Mouse (Mus musculus): ENCODE data around the gene Npas3. TPM values are rescaled to one million over a fixed set of nuclear protein-coding genes. Genes with fewer than 3 reads are reported as not detected.

Npas3 gene
- total and polyA plus RNA-seq, 3 experiments: 0.02 to 0.64 (median 0.10) TPM

- WGBS: 73% methylated on average over 3 of the region's 3 CpGs
- intact Hi-C loops (cut with DNase I): no loop called here
Measured at GRCm38 (mm10) chr12:54052939-54053338, 804.5 kb downstream of the Npas3 start.

GRCm38 (mm10) chr12:54053598-54053997 lies 805.1 kb downstream of the Npas3 start:
- H3K79me2 ChIP-seq (replicated peaks; ENCODE audit: control insufficient read depth, insufficient read depth, low read length): no peaks in the 10 kb centered on the region
- H3K27me3 ChIP-seq (ENCODE audit: control insufficient read depth, insufficient read depth, low read length): no peaks in the 10 kb centered on the region
- H3K27ac ChIP-seq: no peak overlapping the region
- DNase-seq: no peak
- intact Hi-C loops (cut with DNase I): no loop called here
- no peak overlapping the region for H3K9ac ChIP-seq (ENCODE audit: low read depth, low read length)
- H3K36me3 ChIP-seq (ENCODE audit: control insufficient read depth, insufficient read depth, low read length): no peaks in the 10 kb centered on the region
- H3K4me3 ChIP-seq: no peak overlapping the region
- TF ChIP-seq CTCF (IDR thresholded peaks at IDR 0.05) (no peak), POLR2A (IDR thresholded peaks at IDR 0.05; ENCODE audit: insufficient read depth, low read depth, low read length) (no peak), EP300 (IDR thresholded peaks at IDR 0.05; ENCODE audit: insufficient read depth, low read depth, low read length) (no peak)
- WGBS: 88% methylated on average over 6 of the region's 6 CpGs
- no peaks in the 10 kb centered on the region for H3K4me1 ChIP-seq (ENCODE audit: control insufficient read depth, insufficient read depth, low read length)

More at GRCm38 (mm10) chr12:54052939-54053338, 804.5 kb downstream of the Npas3 start:
- H3K9ac ChIP-seq (ENCODE audit: low read depth, low read length): no peak overlapping the region
- no peak for TF ChIP-seq CTCF (IDR thresholded peaks at IDR 0.05)
- TF ChIP-seq EP300 (IDR thresholded peaks at IDR 0.05; ENCODE audit: insufficient read depth, low read depth, low read length): no peak
- no peak for TF ChIP-seq POLR2A (IDR thresholded peaks at IDR 0.05; ENCODE audit: insufficient read depth, low read depth, low read length)
- H3K4me3 ChIP-seq: no peak overlapping the region
- H3K27me3 ChIP-seq (ENCODE audit: control insufficient read depth, insufficient read depth, low read length): no peaks in the 10 kb centered on the region
- no peak overlapping the region for H3K27ac ChIP-seq
- H3K4me1 ChIP-seq (ENCODE audit: control insufficient read depth, insufficient read depth, low read length): no peaks in the 10 kb centered on the region
- no peak for DNase-seq
- no peaks in the 10 kb centered on the region for H3K36me3 ChIP-seq (ENCODE audit: control insufficient read depth, insufficient read depth, low read length)
- H3K79me2 ChIP-seq (replicated peaks; ENCODE audit: control insufficient read depth, insufficient read depth, low read length): no peaks in the 10 kb centered on the region

- DNase-seq: peak; percentile 45 to 74
- Histone ChIP-seq H3K36me3 (ENCODE audit: control insufficient read depth, insufficient read depth, low read length) (no peaks in the 10 kb centered on the region), H3K4me3 (no peak overlapping the region), H3K79me2 (replicated peaks; ENCODE audit: control insufficient read depth, insufficient read depth, low read length) (no peaks in the 10 kb centered on the region), H3K27me3 (ENCODE audit: control insufficient read depth, insufficient read depth, low read length) (no peaks in the 10 kb centered on the region), H3K9ac (ENCODE audit: low read depth, low read length) (no peak overlapping the region), H3K4me1 (ENCODE audit: control insufficient read depth, insufficient read depth, low read length) (no peaks in the 10 kb centered on the region), H3K27ac (no peak overlapping the region)
- intact Hi-C loops (cut with DNase I): loop anchor here (2.0 kb wide), 1 partner anchor 1150 kb away; no protein-coding TSS in a partner anchor
- TF ChIP-seq CTCF (IDR thresholded peaks at IDR 0.05) (peak; percentile 97; the same call in 1 of the 2 replicates), EP300 (IDR thresholded peaks at IDR 0.05; ENCODE audit: insufficient read depth, low read depth, low read length) (no peak)
- 16% methylated on average over 8 of the region's 8 CpGs for WGBS
Measured at GRCm38 (mm10) chr12:54060732-54061131, 812.3 kb downstream of the Npas3 start.

GRCm38 (mm10) chr12:54061168-54061567 lies 812.7 kb downstream of the Npas3 start:
- no peaks in the 10 kb centered on the region for H3K4me1 ChIP-seq (ENCODE audit: control insufficient read depth, insufficient read depth, low read length)
- no peak for DNase-seq
- 53% methylated on average over 6 of the region's 6 CpGs for WGBS
- intact Hi-C loops (cut with DNase I): loop anchor here (2.0 kb wide), 1 partner anchor 1150 kb away; no protein-coding TSS in a partner anchor
- no peaks in the 10 kb centered on the region for H3K36me3 ChIP-seq (ENCODE audit: control insufficient read depth, insufficient read depth, low read length)
- TF ChIP-seq EP300 (IDR thresholded peaks at IDR 0.05; ENCODE audit: insufficient read depth, low read depth, low read length): no peak
- no peak for TF ChIP-seq POLR2A (IDR thresholded peaks at IDR 0.05; ENCODE audit: insufficient read depth, low read depth, low read length)
- no peak for TF ChIP-seq CTCF (IDR thresholded peaks at IDR 0.05)
- no peak overlapping the region for H3K9ac ChIP-seq (ENCODE audit: low read depth, low read length)
- H3K79me2 ChIP-seq (replicated peaks; ENCODE audit: control insufficient read depth, insufficient read depth, low read length): no peaks in the 10 kb centered on the region
- no peak overlapping the region for H3K4me3 ChIP-seq
- no peak overlapping the region for H3K27ac ChIP-seq
- no peaks in the 10 kb centered on the region for H3K27me3 ChIP-seq (ENCODE audit: control insufficient read depth, insufficient read depth, low read length)

GRCm38 (mm10) chr12:54064986-54065385 lies 816.5 kb downstream of the Npas3 start:
- Histone ChIP-seq H3K9ac (ENCODE audit: low read depth, low read length) (no peak overlapping the region), H3K36me3 (ENCODE audit: control insufficient read depth, insufficient read depth, low read length) (no peaks in the 10 kb centered on the region), H3K27me3 (ENCODE audit: control insufficient read depth, insufficient read depth, low read length) (peaks cover 10% of the 10 kb centered on the region), H3K4me1 (ENCODE audit: control insufficient read depth, insufficient read depth, low read length) (no peaks in the 10 kb centered on the region), H3K27ac (no peak overlapping the region), H3K79me2 (replicated peaks; ENCODE audit: control insufficient read depth, insufficient read depth, low read length) (no peaks in the 10 kb centered on the region), H3K4me3 (no peak overlapping the region)
- no peak for TF ChIP-seq CTCF (IDR thresholded peaks at IDR 0.05)
- no peak for TF ChIP-seq POLR2A (IDR thresholded peaks at IDR 0.05; ENCODE audit: insufficient read depth, low read depth, low read length)
- TF ChIP-seq EP300 (IDR thresholded peaks at IDR 0.05; ENCODE audit: insufficient read depth, low read depth, low read length): no peak
- DNase-seq: no peak
- intact Hi-C loops (cut with DNase I): no loop called here
- WGBS: 88% methylated on average over 16 of the region's 16 CpGs

- no peaks in the 10 kb centered on the region for H3K79me2 ChIP-seq (replicated peaks; ENCODE audit: control insufficient read depth, insufficient read depth, low read length)
- H3K36me3 ChIP-seq (ENCODE audit: control insufficient read depth, insufficient read depth, low read length): no peaks in the 10 kb centered on the region
- intact Hi-C loops (cut with DNase I): no loop called here
- no peak overlapping the region for H3K4me3 ChIP-seq
- H3K27ac ChIP-seq: no peak overlapping the region
- WGBS: 42% methylated on average over 11 of the region's 11 CpGs
- TF ChIP-seq CTCF (IDR thresholded peaks at IDR 0.05) (no peak), POLR2A (IDR thresholded peaks at IDR 0.05; ENCODE audit: insufficient read depth, low read depth, low read length) (no peak), EP300 (IDR thresholded peaks at IDR 0.05; ENCODE audit: insufficient read depth, low read depth, low read length) (no peak)
- H3K27me3 ChIP-seq (ENCODE audit: control insufficient read depth, insufficient read depth, low read length): peaks cover 10% of the 10 kb centered on the region
- H3K9ac ChIP-seq (ENCODE audit: low read depth, low read length): no peak overlapping the region
- DNase-seq: peak in 1 of 2 experiments; percentile 6
- no peaks in the 10 kb centered on the region for H3K4me1 ChIP-seq (ENCODE audit: control insufficient read depth, insufficient read depth, low read length)
Measured at GRCm38 (mm10) chr12:54065607-54066006, 817.1 kb downstream of the Npas3 start.

All from heart, adult 2 months (tissue).